Mouse (Mus musculus) forebrain, embryonic 11.5 days (tissue): ENCODE measurements at regions not wholly inside any gene's neighbourhood (a gene's known extent, or its start where the extent isn't known, plus 50 kb on each side); places are given as distances from the start of the nearest gene placed in this dataset.

Source experiments
- ATAC-seq: fragments of 200-750 bp; cut with Nextera tagmentation; replicated peaks from 2 replicates; pipeline ENCODE4 v1.8.0; 2017; ENCODE audit warnings: moderate TSS enrichment; ENCODE audit not compliant: low FRiP score
- DNase-seq: peaks from one replicate; pipeline ENCODE4 v3.0.0-alpha.2; 2017; ENCODE audit warnings: low spot score
- H3K27ac ChIP-seq: fragments of 300-500 bp; sonication (generic); 2 replicates; pipeline ENCODE4 v1.5.1; 2014; ENCODE audit warnings: low read depth, low read length
- H3K27me3 ChIP-seq: fragments of 300-500 bp; sonication (generic); 2 replicates; pipeline ENCODE4 v1.6.1; 2014; ENCODE audit warnings: mild to moderate bottlenecking, low read length, mixed read lengths; ENCODE audit not compliant: control insufficient read depth, insufficient read depth
- H3K36me3 ChIP-seq: fragments of 300-500 bp; sonication (generic); 2 replicates; pipeline ENCODE4 v1.6.1; 2014; ENCODE audit warnings: mild to moderate bottlenecking, low read length, moderate library complexity, mixed read lengths; ENCODE audit not compliant: control insufficient read depth, insufficient read depth
- H3K4me1 ChIP-seq: fragments of 300-500 bp; sonication (generic); replicated peaks from 2 replicates; pipeline ENCODE4 v1.6.1; 2014; ENCODE audit warnings: low read length, mixed read lengths; ENCODE audit not compliant: control insufficient read depth, insufficient read depth
- H3K4me2 ChIP-seq: fragments of 300-500 bp; sonication (generic); 2 replicates; pipeline ENCODE4 v1.6.1; 2014; ENCODE audit warnings: low read depth, mild to moderate bottlenecking, low read length, moderate library complexity, mixed read lengths; ENCODE audit not compliant: severe bottlenecking
- H3K4me3 ChIP-seq: fragments of 300-500 bp; sonication (generic); 2 replicates; pipeline ENCODE4 v1.5.1; 2014; ENCODE audit warnings: low read depth, low read length
- H3K9ac ChIP-seq: fragments of 300-500 bp; sonication (generic); 2 replicates; pipeline ENCODE4 v1.6.1; 2014; ENCODE audit warnings: low read length
- H3K9me3 ChIP-seq: fragments of 300-500 bp; sonication (generic); 2 replicates; pipeline ENCODE4 v1.6.1; 2016; ENCODE audit warnings: low read length, mixed read lengths; ENCODE audit not compliant: control insufficient read depth
- WGBS: fragments of 180-500 bp; shearing (Covaris S2); extraction: QIAGEN DNeasy Blood & Tissue Kit; methylation state at CpG from one replicate; pipeline ENCODE4 v1.1.7; 2014; 5-methylcytosine and 5-hydroxymethylcytosine counted together

- no peak overlapping the region for H3K4me3 ChIP-seq
- H3K27me3 ChIP-seq = no peaks in the 10 kb centered on the region
- DNase-seq (no peak), ATAC-seq (no peak)
- WGBS = 92% methylated on average over 11 of the region's 11 CpGs
- no peaks in the 10 kb centered on the region for H3K36me3 ChIP-seq
- no peak overlapping the region for H3K27ac ChIP-seq
- no peaks in the 10 kb centered on the region for H3K9me3 ChIP-seq
- H3K4me1 ChIP-seq = no peaks in the 10 kb centered on the region
- no peak overlapping the region for H3K9ac ChIP-seq
- no peak overlapping the region for H3K4me2 ChIP-seq
Measured at GRCm38 (mm10) chr3:38051748-38052147, 327.5 kb upstream of the Gm5148 start.

GRCm38 (mm10) chr3:38050856-38051255 lies 326.6 kb upstream of the Gm5148 start:
- no peak overlapping the region for H3K4me3 ChIP-seq
- ATAC-seq (no peak), DNase-seq (no peak)
- H3K4me1 ChIP-seq = no peaks in the 10 kb centered on the region
- no peaks in the 10 kb centered on the region for H3K27me3 ChIP-seq
- H3K9ac ChIP-seq = no peak overlapping the region
- H3K4me2 ChIP-seq = no peak overlapping the region
- H3K36me3 ChIP-seq = no peaks in the 10 kb centered on the region
- H3K9me3 ChIP-seq = no peaks in the 10 kb centered on the region
- 61% methylated on average over 9 of the region's 9 CpGs for WGBS
- no peak overlapping the region for H3K27ac ChIP-seq

- H3K4me2 ChIP-seq = no peak overlapping the region
- H3K4me3 ChIP-seq = no peak overlapping the region
- H3K9ac ChIP-seq = no peak overlapping the region
- no peak for ATAC-seq
- H3K27ac ChIP-seq = no peak overlapping the region
- H3K9me3 ChIP-seq = no peaks in the 10 kb centered on the region
- DNase-seq = no peak
- no peaks in the 10 kb centered on the region for H3K4me1 ChIP-seq
- H3K27me3 ChIP-seq = no peaks in the 10 kb centered on the region
- 68% methylated on average over 1 of the region's 1 CpGs for WGBS
- H3K36me3 ChIP-seq = no peaks in the 10 kb centered on the region
Measured at GRCm38 (mm10) chr3:38050366-38050765, 326.1 kb upstream of the Gm5148 start.

GRCm38 (mm10) chr3:38049290-38049689 lies 325.0 kb upstream of the Gm5148 start:
- Histone ChIP-seq H3K27ac (no peak overlapping the region), H3K4me3 (no peak overlapping the region), H3K36me3 (no peaks in the 10 kb centered on the region), H3K4me1 (no peaks in the 10 kb centered on the region), H3K9ac (no peak overlapping the region), H3K9me3 (no peaks in the 10 kb centered on the region), H3K27me3 (no peaks in the 10 kb centered on the region), H3K4me2 (no peak overlapping the region)
- ATAC-seq (no peak), DNase-seq (no peak)
- WGBS = 78% methylated on average over 2 of the region's 2 CpGs

- H3K4me2 ChIP-seq = no peak overlapping the region
- no peaks in the 10 kb centered on the region for H3K36me3 ChIP-seq
- H3K4me3 ChIP-seq = no peak overlapping the region
- H3K27me3 ChIP-seq = no peaks in the 10 kb centered on the region
- H3K9me3 ChIP-seq = no peaks in the 10 kb centered on the region
- no peaks in the 10 kb centered on the region for H3K4me1 ChIP-seq
- H3K27ac ChIP-seq = no peak overlapping the region
- H3K9ac ChIP-seq = no peak overlapping the region
- WGBS = 86% methylated on average over 4 of the region's 4 CpGs
- ATAC-seq (no peak), DNase-seq (no peak)
Measured at GRCm38 (mm10) chr3:38047445-38047844, 323.2 kb upstream of the Gm5148 start.

- H3K9me3 ChIP-seq = no peaks in the 10 kb centered on the region
- no peak overlapping the region for H3K27ac ChIP-seq
- H3K36me3 ChIP-seq = no peaks in the 10 kb centered on the region
- no peaks in the 10 kb centered on the region for H3K4me1 ChIP-seq
- no peaks in the 10 kb centered on the region for H3K27me3 ChIP-seq
- no peak overlapping the region for H3K4me2 ChIP-seq
- ATAC-seq (no peak), DNase-seq (no peak)
- 84% methylated on average over 4 of the region's 4 CpGs for WGBS
- H3K9ac ChIP-seq = no peak overlapping the region
- no peak overlapping the region for H3K4me3 ChIP-seq
Measured at GRCm38 (mm10) chr3:38046611-38047010, 322.3 kb upstream of the Gm5148 start.

- Histone ChIP-seq H3K4me1 (no peaks in the 10 kb centered on the region), H3K27ac (no peak overlapping the region), H3K4me3 (no peak overlapping the region), H3K4me2 (no peak overlapping the region), H3K36me3 (no peaks in the 10 kb centered on the region), H3K9ac (no peak overlapping the region), H3K9me3 (no peaks in the 10 kb centered on the region), H3K27me3 (no peaks in the 10 kb centered on the region)
- WGBS = 83% methylated on average over 2 of the region's 2 CpGs
- ATAC-seq (no peak), DNase-seq (no peak)
Measured at GRCm38 (mm10) chr3:38045989-38046388, 321.7 kb upstream of the Gm5148 start.

GRCm38 (mm10) chr3:38045523-38045922 lies 321.2 kb upstream of the Gm5148 start:
- no peak overlapping the region for H3K27ac ChIP-seq
- no peak overlapping the region for H3K9ac ChIP-seq
- no peaks in the 10 kb centered on the region for H3K36me3 ChIP-seq
- no peaks in the 10 kb centered on the region for H3K27me3 ChIP-seq
- no peak overlapping the region for H3K4me2 ChIP-seq
- no peaks in the 10 kb centered on the region for H3K9me3 ChIP-seq
- H3K4me1 ChIP-seq = no peaks in the 10 kb centered on the region
- 60% methylated on average over 6 of the region's 6 CpGs for WGBS
- DNase-seq (no peak), ATAC-seq (no peak)
- H3K4me3 ChIP-seq = no peak overlapping the region

- no peak overlapping the region for H3K27ac ChIP-seq
- no peak overlapping the region for H3K4me2 ChIP-seq
- ATAC-seq = no peak
- no peaks in the 10 kb centered on the region for H3K27me3 ChIP-seq
- no peaks in the 10 kb centered on the region for H3K4me1 ChIP-seq
- H3K36me3 ChIP-seq = no peaks in the 10 kb centered on the region
- no peak overlapping the region for H3K4me3 ChIP-seq
- no peaks in the 10 kb centered on the region for H3K9me3 ChIP-seq
- WGBS = 82% methylated on average over 7 of the region's 7 CpGs
- no peak overlapping the region for H3K9ac ChIP-seq
- no peak for DNase-seq
Measured at GRCm38 (mm10) chr3:38044338-38044737, 320.0 kb upstream of the Gm5148 start.
